Mouse (Mus musculus) neural tube, embryonic 13.5 days (tissue): ENCODE measurements around the gene Ddx27. TPM values are rescaled to one million over a fixed set of nuclear protein-coding genes. Genes with fewer than 3 reads are reported as not detected.
A peak's percentile ranks its signal among the peaks of the same experiment; 100 is the strongest.

Experiments used
- ATAC-seq: fragments of 200-750 bp; cut with Nextera tagmentation; 2 replicates; pipeline ENCODE4 v1.8.0; 2017; ENCODE audit warnings: low read depth, mild to moderate bottlenecking, moderate TSS enrichment, moderate library complexity
- H3K27ac ChIP-seq: fragments of 300-500 bp; sonication (generic); replicated peaks from 2 replicates; pipeline ENCODE4 v1.5.1; 2015; ENCODE audit warnings: moderate library complexity, mild to moderate bottlenecking, inconsistent platforms
- H3K27me3 ChIP-seq: fragments of 300-500 bp; sonication (generic); 2 replicates; pipeline ENCODE4 v1.6.1; 2015; ENCODE audit warnings: mild to moderate bottlenecking, inconsistent platforms
- H3K36me3 ChIP-seq: fragments of 300-500 bp; sonication (generic); 2 replicates; pipeline ENCODE4 v1.6.1; 2015; ENCODE audit warnings: mild to moderate bottlenecking, inconsistent platforms
- H3K4me1 ChIP-seq: fragments of 300-500 bp; sonication (generic); replicated peaks from 2 replicates; pipeline ENCODE4 v1.6.1; 2015; ENCODE audit warnings: inconsistent platforms
- H3K4me2 ChIP-seq: fragments of 300-500 bp; sonication (generic); 2 replicates; pipeline ENCODE4 v1.6.1; 2015; ENCODE audit warnings: inconsistent platforms, mild to moderate bottlenecking, moderate library complexity
- H3K4me3 ChIP-seq: fragments of 300-500 bp; sonication (generic); 2 replicates; pipeline ENCODE4 v1.5.1; 2015; ENCODE audit warnings: mild to moderate bottlenecking, inconsistent platforms
- H3K9ac ChIP-seq: fragments of 300-500 bp; sonication (generic); 2 replicates; pipeline ENCODE4 v1.6.1; 2015; ENCODE audit warnings: moderate library complexity, mild to moderate bottlenecking, inconsistent platforms
- H3K9me3 ChIP-seq: fragments of 300-500 bp; sonication (generic); 2 replicates; pipeline ENCODE4 v1.6.1; 2016; ENCODE audit warnings: inconsistent platforms
- WGBS: fragments of 180-500 bp; shearing (Covaris S2); methylation state at CpG from one replicate; pipeline ENCODE4 v1.1.7; 2015; 5-methylcytosine and 5-hydroxymethylcytosine counted together
- polyA plus RNA-seq: library from polyadenylated mRNA; unstranded; fragments of >200 nt; fragmentation: Nextera tagmentation; extraction: Ambion mirVana; gene quantifications from 2 replicates; pipeline ENCODE4 v1.2.1, GENCODE M21; 2015

Gene Ddx27
- polyA plus RNA-seq, 1 experiment from 2014 or later = 35.5 TPM

- Histone ChIP-seq H3K36me3 (no peaks in the 10 kb centered on the region), H3K4me2 (no peak overlapping the region), H3K4me1 (peaks cover 22% of the 10 kb centered on the region), H3K27ac (no peak overlapping the region), H3K9ac (peak overlapping the region; percentile 23), H3K4me3 (no peak overlapping the region), H3K9me3 (no peaks in the 10 kb centered on the region), H3K27me3 (no peaks in the 10 kb centered on the region)
- ATAC-seq = peak; percentile 49
- 38% methylated on average over 18 of the region's 18 CpGs for WGBS
Measured at GRCm38 (mm10) chr2:167079535-167080257, 64.7 kb downstream of the Ddx27 start.

GRCm38 (mm10) chr2:167080387-167080786 is 65.4 kb downstream of the Ddx27 start:
- no peaks in the 10 kb centered on the region for H3K9me3 ChIP-seq
- no peak for ATAC-seq
- no peak overlapping the region for H3K4me3 ChIP-seq
- H3K9ac ChIP-seq = no peak overlapping the region
- peaks cover 22% of the 10 kb centered on the region for H3K4me1 ChIP-seq
- 89% methylated on average over 3 of the region's 3 CpGs for WGBS
- no peaks in the 10 kb centered on the region for H3K36me3 ChIP-seq
- H3K27me3 ChIP-seq = no peaks in the 10 kb centered on the region
- no peak overlapping the region for H3K27ac ChIP-seq
- no peak overlapping the region for H3K4me2 ChIP-seq

- peaks cover 22% of the 10 kb centered on the region for H3K4me1 ChIP-seq
- no peak for ATAC-seq
- H3K36me3 ChIP-seq = no peaks in the 10 kb centered on the region
- no peak overlapping the region for H3K9ac ChIP-seq
- H3K4me3 ChIP-seq = no peak overlapping the region
- no peaks in the 10 kb centered on the region for H3K9me3 ChIP-seq
- no peak overlapping the region for H3K4me2 ChIP-seq
- H3K27ac ChIP-seq = no peak overlapping the region
- no peaks in the 10 kb centered on the region for H3K27me3 ChIP-seq
- WGBS = 49% methylated on average over 6 of the region's 6 CpGs
Measured at GRCm38 (mm10) chr2:167081135-167081534, 66.1 kb downstream of the Ddx27 start.

DNA sequence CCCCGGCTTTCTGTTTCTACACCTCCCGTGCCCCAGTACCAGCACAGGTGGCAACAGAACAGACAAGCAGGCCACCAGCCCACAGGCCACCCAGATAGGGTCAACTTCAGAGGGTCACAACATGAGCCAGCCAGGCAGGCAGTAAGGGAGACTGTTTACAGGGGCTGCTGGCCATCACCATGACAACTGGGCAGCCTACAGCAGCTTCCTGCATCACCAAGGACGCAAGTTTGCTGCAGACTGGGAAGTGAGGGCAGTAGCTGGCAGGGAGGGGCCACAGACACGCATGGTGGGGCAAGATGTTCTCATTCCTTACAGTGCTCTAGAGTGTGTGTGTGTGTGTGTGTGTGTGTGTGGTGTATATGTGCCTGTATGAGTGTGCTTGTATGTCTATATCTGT is 66.6 kb downstream of the Ddx27 start:
- Histone ChIP-seq H3K36me3 (no peaks in the 10 kb centered on the region), H3K27me3 (no peaks in the 10 kb centered on the region), H3K4me3 (no peak overlapping the region), H3K4me1 (peaks cover 22% of the 10 kb centered on the region), H3K9me3 (no peaks in the 10 kb centered on the region), H3K9ac (peak overlapping the region; percentile 28; the same call in 1 of the 2 replicates), H3K4me2 (no peak overlapping the region), H3K27ac (no peak overlapping the region)
- ATAC-seq = 0 out of 2 replicates have a peak, but pooled peaks have one; percentile 25
- 31% methylated on average over 4 of the region's 4 CpGs for WGBS

Other genes starting within 250 kb of the Ddx27 start
- 9.4 and 9.5 TPM in 2 replicates for gene Trp53rkb, start 222.7 kb upstream of the Ddx27 start, polyA plus RNA-seq
- 3.7 and 4.4 TPM in 2 replicates for gene Arfgef2, start 209.6 kb upstream of the Ddx27 start, polyA plus RNA-seq
- gene Cse1l, start 109.2 kb upstream of the Ddx27 start, polyA plus RNA-seq = 93.6 and 100 TPM in 2 replicates
- 115 and 124 TPM in 2 replicates for gene Stau1, start 18.9 kb upstream of the Ddx27 start, polyA plus RNA-seq
- gene Znfx1, start 47.8 kb downstream of the Ddx27 start, polyA plus RNA-seq = 7.9 and 8.0 TPM in 2 replicates
- 2.2 and 3.1 TPM in 2 replicates for gene Kcnb1, start 175.0 kb downstream of the Ddx27 start, polyA plus RNA-seq
- gene Ptgis, start 225.4 kb downstream of the Ddx27 start, polyA plus RNA-seq = 5.6 and 6.5 TPM in 2 replicates